Mouse (Mus musculus): Measurements from ENCODE around the gene Pdlim5.
"Not testable (repeated sequence)": the region's sequence is repeated elsewhere in the genome, so short reads cannot be mapped to it uniquely, and the experiment has no call there.

The Pdlim5 gene

DNA sequence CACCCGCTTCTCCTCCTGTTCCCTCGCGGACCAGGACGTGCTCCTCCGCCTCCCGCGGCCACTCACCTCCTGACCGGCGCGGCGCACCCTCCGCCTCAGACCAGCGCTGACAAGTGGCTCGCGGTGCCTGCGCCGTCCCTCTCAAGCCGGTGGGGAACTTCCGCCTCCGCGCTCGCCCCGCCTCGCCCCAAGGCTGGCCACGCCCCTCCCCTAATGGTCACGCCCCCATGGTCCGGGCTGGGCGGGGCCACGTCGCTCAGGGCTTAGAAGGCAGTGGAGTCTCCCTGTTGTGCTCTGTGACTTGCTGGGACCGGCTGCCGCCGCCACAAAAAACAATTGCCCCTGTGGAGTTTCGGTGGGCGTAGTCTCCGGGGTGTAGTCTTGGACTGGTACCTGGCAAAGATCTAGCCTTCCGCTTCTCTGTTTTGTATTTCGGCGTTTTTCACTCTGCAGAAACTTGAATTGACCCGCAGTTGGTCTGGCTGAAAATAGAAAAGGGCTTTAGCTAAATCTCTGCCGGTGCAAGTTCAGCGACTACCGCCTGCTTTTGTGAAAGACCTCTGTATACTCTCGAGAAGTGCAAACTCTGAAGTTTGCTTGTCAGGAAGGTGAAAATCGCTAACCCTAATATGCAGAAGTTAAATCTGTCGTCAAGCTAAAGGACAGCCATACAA, at the start of gene Pdlim5:
Gene Pdlim5 (minus strand): TSS at position 177 of the 674 bp plus-strand sequence.
- peak; percentile 96 for DNase-seq (ENCODE audit: low spot score)

- no peak for DNase-seq (ENCODE audit: low spot score)
Measured at GRCm38 (mm10) chr3:142443710-142444043, 48.2 kb upstream of the Pdlim5 start.

GRCm38 (mm10) chr3:142443006-142443709, 47.7 kb upstream of the Pdlim5 start:
- peak; percentile 91 for DNase-seq (ENCODE audit: low spot score)

DNA sequence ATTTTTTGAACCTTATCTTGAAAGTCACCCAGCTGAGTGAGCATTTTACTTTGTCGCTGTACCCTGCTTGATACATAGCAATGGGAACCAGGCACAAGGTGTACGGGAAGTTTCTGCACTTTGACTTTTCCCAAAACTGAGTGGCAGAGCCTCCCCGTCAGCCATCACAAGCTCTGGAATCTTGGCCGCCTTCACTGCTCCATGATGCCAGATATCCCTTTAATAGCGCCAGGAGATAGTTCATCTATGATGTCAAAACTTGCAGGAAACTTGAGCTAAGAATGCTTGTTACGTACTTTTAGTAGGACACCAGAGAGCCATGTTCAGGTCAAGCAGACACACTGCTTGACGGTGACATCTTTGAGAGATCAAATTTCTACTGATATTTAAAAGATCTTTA, 46.7 kb upstream of the Pdlim5 start:
- no peak for DNase-seq (ENCODE audit: low spot score)

DNA sequence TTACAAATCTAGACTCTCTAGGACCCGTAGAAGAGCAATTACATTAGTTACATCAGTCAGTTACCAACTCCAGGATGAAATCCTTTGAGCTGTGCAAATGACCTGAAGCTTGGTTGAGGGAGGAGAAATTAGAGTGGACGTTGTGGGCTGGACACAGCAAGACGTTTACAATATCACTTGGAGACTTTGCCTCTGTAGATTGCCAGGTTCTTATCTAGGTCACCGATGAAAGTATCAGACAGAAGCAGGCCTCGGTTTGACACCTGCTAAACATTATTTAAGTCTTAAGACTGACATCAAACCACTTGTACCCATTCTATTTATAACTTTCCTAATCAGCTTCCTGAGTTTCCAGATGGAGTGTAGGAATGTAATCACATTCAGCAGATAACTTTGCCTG, 45.6 kb upstream of the Pdlim5 start:
- DNase-seq (ENCODE audit: low spot score) = no peak

DNA sequence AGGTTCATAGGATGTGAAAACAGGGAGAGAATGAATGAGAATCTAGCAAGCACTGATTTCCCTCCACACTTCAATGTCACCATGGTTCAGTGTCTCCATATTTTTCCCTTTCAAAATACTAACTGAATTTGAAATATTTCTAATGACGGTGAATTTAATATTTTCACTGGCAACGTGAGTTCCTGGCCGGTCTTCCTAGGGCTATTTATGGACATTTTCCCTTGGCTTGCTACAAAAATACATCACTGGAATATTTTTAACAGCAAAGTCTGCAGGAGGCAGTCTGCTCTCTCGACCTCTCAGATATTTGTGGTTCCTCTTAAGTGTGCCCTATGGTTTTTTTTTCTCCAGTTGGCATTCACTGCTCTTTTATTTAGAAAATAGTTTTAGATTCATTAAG, 44.7 kb upstream of the Pdlim5 start:
- DNase-seq (ENCODE audit: low spot score) = no peak

DNA sequence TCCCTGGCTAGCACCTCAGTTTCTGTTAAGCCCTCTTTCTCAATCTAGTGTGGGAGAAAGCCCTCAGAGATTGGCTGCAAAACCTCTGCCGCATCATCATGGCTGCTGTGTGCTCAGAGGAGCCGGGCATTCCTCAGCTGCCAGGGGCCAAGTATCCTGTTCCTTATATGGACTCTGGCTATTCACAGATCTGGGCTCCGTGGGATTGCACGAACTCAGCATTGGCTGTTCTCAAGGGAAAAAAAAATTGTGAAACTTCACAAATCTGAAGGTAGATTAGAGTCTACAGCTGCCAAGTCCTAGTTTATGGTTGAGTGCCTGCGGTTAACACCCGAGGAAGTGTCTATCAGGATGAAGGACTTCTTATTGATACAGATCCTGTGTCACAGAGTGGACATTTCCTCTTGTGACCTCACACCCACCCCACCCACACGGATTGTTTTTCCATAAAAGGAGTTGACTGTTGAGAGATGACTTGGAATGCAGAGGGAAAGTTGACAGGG, 44.1 kb upstream of the Pdlim5 start:
- peak; percentile 61 for DNase-seq (ENCODE audit: low spot score)

GRCm38 (mm10) chr3:142438630-142439029, 43.1 kb upstream of the Pdlim5 start:
- not testable (repeated sequence) for DNase-seq (ENCODE audit: low spot score)

GRCm38 (mm10) chr3:142436824-142437223, 41.3 kb upstream of the Pdlim5 start:
- DNase-seq (ENCODE audit: low spot score) = no peak

- no peak for DNase-seq (ENCODE audit: low spot score)
Measured at GRCm38 (mm10) chr3:142436212-142436611, 40.7 kb upstream of the Pdlim5 start.

DNA sequence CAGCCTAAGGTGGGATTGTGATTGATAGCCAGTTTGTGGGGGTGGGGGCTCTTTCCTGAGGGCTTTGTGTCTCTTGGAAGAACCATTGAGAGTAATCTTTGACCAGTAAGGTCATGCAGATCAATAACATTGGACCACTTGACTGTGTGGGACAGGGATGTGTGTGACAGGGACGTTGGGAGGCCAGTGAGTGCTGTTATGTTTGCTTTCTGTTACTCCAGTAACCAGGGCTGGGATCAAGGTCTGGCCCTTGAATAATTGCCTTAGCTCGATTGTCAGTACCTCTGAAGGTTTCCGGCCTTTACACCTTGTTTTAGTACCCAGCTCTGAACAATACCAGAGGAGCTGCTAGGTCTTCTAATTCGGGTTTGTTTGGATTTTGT, 39.3 kb upstream of the Pdlim5 start:
- no peak for DNase-seq (ENCODE audit: low spot score)

DNA sequence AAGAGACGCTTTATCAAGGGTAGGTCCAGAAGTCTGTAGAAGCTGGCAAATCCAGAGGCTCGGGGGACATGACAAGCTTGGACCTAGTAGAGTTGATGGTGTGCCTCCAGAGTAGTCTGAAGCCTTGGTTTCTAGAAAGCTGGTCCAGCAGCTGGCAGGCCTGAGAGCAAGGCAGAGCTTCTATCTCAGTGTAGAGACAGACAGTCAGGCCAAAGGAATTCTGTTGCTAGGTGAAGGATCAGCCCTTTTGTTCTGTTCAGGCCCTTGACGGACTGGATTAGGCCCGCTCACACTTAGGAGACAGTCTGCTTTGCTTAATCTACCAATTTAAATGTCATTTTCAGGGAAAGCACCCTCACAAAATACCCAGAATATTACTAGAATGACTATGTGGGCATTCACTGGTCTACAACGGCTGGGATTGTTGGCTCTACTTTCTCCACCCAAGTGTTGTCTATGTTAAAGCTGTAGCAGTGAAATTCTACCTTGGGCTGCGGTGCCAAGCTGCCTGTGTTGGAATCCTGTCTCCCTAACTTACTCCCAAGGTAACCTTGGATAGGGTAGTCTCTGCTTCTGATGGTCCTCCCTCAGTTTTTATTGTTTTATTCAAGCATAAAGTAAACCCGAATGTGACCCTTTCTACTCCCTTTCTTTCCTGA, 38.8 kb upstream of the Pdlim5 start:
- peak; percentile 58 for DNase-seq (ENCODE audit: low spot score)

DNA sequence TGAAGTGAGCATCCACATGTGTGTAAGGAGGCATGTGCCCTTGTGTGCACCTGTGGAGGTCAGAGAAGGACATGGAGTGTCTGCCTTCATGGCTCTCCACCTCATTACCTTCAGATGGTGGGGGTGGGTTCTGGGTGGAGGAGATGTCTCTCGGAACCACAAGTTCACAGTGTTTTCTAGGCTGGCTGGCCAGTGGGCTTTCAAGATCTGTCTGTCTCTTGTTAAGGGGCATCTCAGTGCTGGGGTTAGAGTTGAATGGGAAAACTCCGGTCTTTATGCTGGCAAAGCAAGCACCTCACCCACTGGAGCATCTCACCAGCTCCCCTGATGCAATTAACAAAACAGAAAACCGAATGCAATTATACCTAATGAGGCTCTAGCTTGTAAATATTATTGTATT, 36.0 kb upstream of the Pdlim5 start:
- no peak for DNase-seq (ENCODE audit: low spot score)

DNA sequence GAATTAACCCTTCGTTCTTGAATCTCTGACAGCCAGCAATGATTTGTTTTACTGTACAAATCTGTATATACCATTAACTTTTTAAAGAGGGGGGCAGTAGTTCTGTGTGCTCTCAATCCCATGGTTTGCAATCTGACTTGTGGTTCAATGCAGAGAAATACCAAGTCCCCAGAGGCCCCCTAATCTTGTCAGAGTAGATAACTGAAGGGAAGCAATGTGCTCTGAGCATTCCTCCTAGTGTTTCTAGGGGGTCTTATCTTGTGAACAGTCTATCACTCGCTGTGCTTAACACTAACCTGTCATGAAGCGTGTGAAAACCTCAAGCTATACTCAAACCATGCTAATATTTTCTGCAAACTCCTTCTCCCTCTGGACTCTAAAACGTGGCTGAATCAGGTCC, 34.6 kb upstream of the Pdlim5 start:
- no peak for DNase-seq (ENCODE audit: low spot score)

GRCm38 (mm10) chr3:142426806-142427205, 31.3 kb upstream of the Pdlim5 start:
- no peak for DNase-seq (ENCODE audit: low spot score)

DNA sequence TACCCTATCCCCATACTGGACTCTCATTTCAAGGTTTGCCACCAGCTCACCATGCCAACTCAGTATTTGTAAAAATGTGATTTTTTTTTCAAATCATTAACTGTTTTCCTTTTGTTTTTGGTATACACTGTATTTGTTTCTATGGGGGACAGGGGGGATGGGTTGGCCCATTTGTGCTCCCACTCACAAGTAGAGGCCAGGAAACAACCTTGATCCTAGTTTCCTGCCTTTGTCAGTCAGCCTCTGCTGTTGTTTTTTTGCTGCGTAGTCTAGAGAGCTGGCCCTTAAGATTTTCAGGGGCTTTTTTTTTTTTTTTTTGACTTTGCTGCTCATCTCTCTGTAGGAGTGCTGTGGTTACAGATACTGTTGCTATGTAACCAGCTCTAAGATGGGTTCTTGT, 28.6 kb upstream of the Pdlim5 start:
- no peak for DNase-seq (ENCODE audit: low spot score)

GRCm38 (mm10) chr3:142423501-142423917, 28.0 kb upstream of the Pdlim5 start:
- DNase-seq (ENCODE audit: low spot score) = no peak

DNA sequence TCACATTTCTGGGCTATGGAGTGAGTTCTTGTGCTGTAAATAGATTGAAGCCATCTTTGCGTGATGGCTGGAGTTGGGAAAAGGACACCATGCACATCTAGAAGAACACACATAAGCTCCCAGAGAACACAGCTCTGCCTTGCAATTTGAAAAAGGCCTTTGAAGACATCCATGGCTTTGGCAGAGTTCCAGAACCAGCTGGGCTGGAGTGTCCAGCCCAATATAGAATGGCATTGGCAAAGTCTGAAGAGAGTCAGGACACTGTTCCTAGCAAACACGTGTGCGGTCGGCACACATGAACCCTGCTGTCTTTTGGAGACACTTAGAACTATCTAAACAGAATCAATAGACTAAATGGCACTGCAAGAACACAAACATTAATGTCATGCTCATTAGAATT, 26.7 kb upstream of the Pdlim5 start:
- DNase-seq (ENCODE audit: low spot score) = no peak

GRCm38 (mm10) chr3:142421470-142421869, 26.0 kb upstream of the Pdlim5 start:
- no peak for DNase-seq (ENCODE audit: low spot score)

DNA sequence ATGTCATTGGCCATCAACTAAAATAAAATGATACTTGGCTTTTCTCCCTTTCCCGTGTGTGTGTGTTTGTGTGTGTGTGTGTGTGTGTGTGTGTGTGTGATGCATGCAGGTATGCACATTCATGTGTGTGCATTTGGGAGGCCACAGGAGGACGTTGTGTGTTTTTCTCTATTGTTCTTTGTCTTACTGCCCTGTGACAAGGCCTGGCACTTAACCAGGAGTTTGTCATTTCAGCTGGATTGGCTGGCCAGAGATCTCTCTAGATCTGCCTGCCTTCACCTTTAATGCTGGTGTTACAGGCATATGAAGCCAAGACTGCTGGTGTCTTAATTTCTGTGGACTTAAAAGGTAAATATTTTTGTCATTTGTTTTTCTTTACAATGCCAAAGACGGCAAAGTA, 22.5 kb upstream of the Pdlim5 start:
- no peak for DNase-seq (ENCODE audit: low spot score)

GRCm38 (mm10) chr3:142413345-142413885, 17.9 kb upstream of the Pdlim5 start:
- DNase-seq (ENCODE audit: low spot score) = no peak

DNA sequence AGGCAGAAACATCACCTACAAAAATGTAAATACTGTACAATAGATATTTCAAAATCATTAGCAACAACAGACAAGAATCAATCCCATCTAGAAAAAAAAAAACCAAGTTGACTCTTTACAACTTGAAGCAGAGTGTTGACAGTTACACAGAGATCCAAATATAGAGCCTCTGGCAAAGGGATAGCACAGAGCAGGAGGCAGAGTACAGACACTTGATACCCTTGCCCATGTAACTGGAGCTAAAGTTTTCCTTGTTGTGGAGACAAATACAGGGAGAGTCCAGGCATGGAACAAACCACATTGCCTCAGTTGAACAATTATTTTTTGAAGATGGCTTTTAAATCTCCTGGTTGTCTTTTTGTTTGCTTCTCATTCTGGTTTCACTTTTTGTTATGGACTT, 15.4 kb upstream of the Pdlim5 start:
- DNase-seq (ENCODE audit: low spot score) = no peak
